Mouse (Mus musculus) embryonic facial prominence, embryonic 15.5 days (tissue): ENCODE results near the gene Clcn7. TPM values are rescaled to one million over a fixed set of nuclear protein-coding genes. Genes with fewer than 3 reads are reported as not detected.
A peak's percentile ranks its signal among the peaks of the same experiment; 100 is the strongest.

Experiments
- ATAC-seq: fragments of 200-750 bp; cut with Nextera tagmentation; 2 replicates; pipeline ENCODE4 v1.8.0; 2017; ENCODE audit warnings: low read depth, moderate TSS enrichment; ENCODE audit not compliant: insufficient number of reproducible peaks, low FRiP score, low TSS enrichment
- H3K27ac ChIP-seq: fragments of 300-500 bp; sonication (generic); replicated peaks from 2 replicates; pipeline ENCODE4 v1.5.1; 2015; ENCODE audit warnings: mild to moderate bottlenecking, inconsistent platforms
- H3K27me3 ChIP-seq: fragments of 300-500 bp; sonication (generic); 2 replicates; pipeline ENCODE4 v1.6.1; 2015; ENCODE audit warnings: inconsistent platforms
- H3K36me3 ChIP-seq: fragments of 300-500 bp; sonication (generic); 2 replicates; pipeline ENCODE4 v1.6.1; 2015; ENCODE audit warnings: mild to moderate bottlenecking, inconsistent platforms
- H3K4me1 ChIP-seq: fragments of 300-500 bp; sonication (generic); 2 replicates; pipeline ENCODE4 v1.6.1; 2015; ENCODE audit warnings: inconsistent platforms
- H3K4me2 ChIP-seq: fragments of 300-500 bp; sonication (generic); replicated peaks from 2 replicates; pipeline ENCODE4 v1.6.1; 2015; ENCODE audit warnings: mild to moderate bottlenecking, inconsistent platforms
- H3K4me3 ChIP-seq: fragments of 300-500 bp; sonication (generic); replicated peaks from 2 replicates; pipeline ENCODE4 v1.5.1; 2015; ENCODE audit warnings: mild to moderate bottlenecking, inconsistent platforms
- H3K9ac ChIP-seq: fragments of 300-500 bp; sonication (generic); 2 replicates; pipeline ENCODE4 v1.6.1; 2015; ENCODE audit warnings: inconsistent platforms
- H3K9me3 ChIP-seq: fragments of 300-500 bp; sonication (generic); replicated peaks from 2 replicates; pipeline ENCODE4 v1.6.1; 2016; ENCODE audit warnings: inconsistent platforms
- WGBS: fragments of 180-500 bp; shearing (Covaris S2); methylation state at CpG from one replicate; pipeline ENCODE4 v1.1.7; 2015; 5-methylcytosine and 5-hydroxymethylcytosine counted together
- polyA plus RNA-seq: library from polyadenylated mRNA; unstranded; fragments of >200 nt; fragmentation: Nextera tagmentation; extraction: Ambion mirVana; gene quantifications from 2 replicates; pipeline ENCODE4 v1.2.1, GENCODE M21; 2015

Clcn7 gene
- polyA plus RNA-seq, 1 experiment from 2014 or later: 27.3 TPM

- peak overlapping the region; percentile 97; the same call in 1 of the 2 replicates for H3K4me2 ChIP-seq
- H3K27ac ChIP-seq: no peak overlapping the region
- no peak overlapping the region for H3K9ac ChIP-seq
- no peaks in the 10 kb centered on the region for H3K9me3 ChIP-seq
- H3K36me3 ChIP-seq: 0 out of 2 replicates have a peak, but pooled peaks cover 4% of the 10 kb centered on the region
- ATAC-seq: no peak
- H3K27me3 ChIP-seq: 0 out of 2 replicates have a peak, but pooled peaks cover 7% of the 10 kb centered on the region
- H3K4me3 ChIP-seq: peak overlapping the region; percentile 89
- H3K4me1 ChIP-seq: peaks cover 21% of the 10 kb centered on the region
These were observed 50.0 kb downstream of the Clcn7 start for GRCm38 (mm10) chr17:25183232-25183631.

DNA sequence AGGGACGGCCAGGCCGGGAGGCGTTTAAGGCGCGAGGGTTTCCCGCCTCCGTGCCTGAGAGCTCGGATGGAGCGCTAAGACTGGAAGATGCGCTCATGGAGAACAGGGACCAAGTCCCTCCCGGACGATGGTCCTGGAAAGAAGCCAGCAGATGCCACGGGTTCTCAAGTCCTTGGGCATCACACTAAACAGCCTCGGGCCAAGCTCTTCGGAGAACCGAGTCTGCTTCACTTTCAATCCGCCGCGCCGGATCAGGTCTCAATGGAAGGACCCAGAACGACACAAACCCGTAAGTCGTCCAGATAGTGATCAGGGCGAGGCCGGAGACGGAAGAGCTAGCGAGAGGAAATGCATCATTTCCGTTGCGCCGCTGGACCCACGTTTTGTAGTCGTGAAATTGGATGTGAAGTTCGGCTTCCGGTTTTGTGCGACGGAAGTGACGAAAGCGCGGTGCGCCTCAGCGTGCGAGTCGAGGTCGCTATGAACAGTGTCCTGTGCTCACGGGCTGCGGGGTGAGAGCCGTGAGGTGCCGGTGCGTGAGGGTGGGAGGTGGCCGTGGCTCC lies 51.0 kb downstream of the Clcn7 start, which contains the start of gene BC003965:
BC003965 (plus strand) TSS at position 426 of the 563 bp plus-strand sequence.
- Histone ChIP-seq H3K4me2 (peak within 1 kb of the TSS; percentile 97), H3K27me3 (0 out of 2 replicates have a peak, but pooled peaks cover 7% of the 10 kb centered on the region), H3K27ac (peak within 1 kb of the TSS; percentile 95), H3K4me1 (peaks cover 24% of the 10 kb centered on the region), H3K9ac (peak within 1 kb of the TSS; percentile 88), H3K4me3 (peak within 1 kb of the TSS; percentile 89), H3K9me3 (no peaks in the 10 kb centered on the region), H3K36me3 (0 out of 2 replicates have a peak, but pooled peaks cover 4% of the 10 kb centered on the region)
- WGBS: under 1% methylated on average over 50 of the region's 50 CpGs
- peak; percentile 85 for ATAC-seq

GRCm38 (mm10) chr17:25184961-25185360 lies 51.8 kb downstream of the Clcn7 start:
- H3K4me1 ChIP-seq: peaks cover 32% of the 10 kb centered on the region
- H3K27me3 ChIP-seq: 0 out of 2 replicates have a peak, but pooled peaks cover 7% of the 10 kb centered on the region
- H3K27ac ChIP-seq: peak overlapping the region; percentile 95
- H3K36me3 ChIP-seq: 0 out of 2 replicates have a peak, but pooled peaks cover 4% of the 10 kb centered on the region
- WGBS: 6% methylated on average over 17 of the region's 17 CpGs
- peak overlapping the region; percentile 88 for H3K9ac ChIP-seq
- H3K9me3 ChIP-seq: no peaks in the 10 kb centered on the region
- no peak for ATAC-seq
- peak overlapping the region; percentile 97 for H3K4me2 ChIP-seq
- peak overlapping the region; percentile 89 for H3K4me3 ChIP-seq

DNA sequence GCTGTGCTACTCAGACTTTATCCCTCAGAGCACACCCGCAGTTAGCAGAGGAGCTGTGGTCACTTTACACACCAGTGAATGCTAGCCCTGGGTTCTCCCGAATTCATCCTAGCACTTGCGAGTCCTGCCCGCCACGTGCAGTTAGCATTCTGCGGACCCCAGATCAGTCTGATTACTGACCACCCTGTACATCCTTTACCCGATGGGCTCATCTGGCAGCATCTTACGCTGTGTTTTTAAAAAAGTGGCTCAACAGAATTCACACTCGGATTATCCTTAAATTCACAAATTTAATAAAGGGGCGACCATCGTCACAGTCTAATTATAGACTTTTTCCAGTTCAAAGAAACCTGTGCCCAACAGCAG lies 54.6 kb downstream of the Clcn7 start:
- Histone ChIP-seq H3K9ac (peak overlapping the region; percentile 78), H3K27me3 (no peaks in the 10 kb centered on the region), H3K4me3 (peak overlapping the region; percentile 88), H3K9me3 (no peaks in the 10 kb centered on the region), H3K27ac (peak overlapping the region; percentile 90), H3K4me1 (peaks cover 38% of the 10 kb centered on the region), H3K4me2 (peak overlapping the region; percentile 85), H3K36me3 (peaks cover 22% of the 10 kb centered on the region)
- ATAC-seq: no peak
- 3% methylated on average over 11 of the region's 11 CpGs for WGBS

DNA sequence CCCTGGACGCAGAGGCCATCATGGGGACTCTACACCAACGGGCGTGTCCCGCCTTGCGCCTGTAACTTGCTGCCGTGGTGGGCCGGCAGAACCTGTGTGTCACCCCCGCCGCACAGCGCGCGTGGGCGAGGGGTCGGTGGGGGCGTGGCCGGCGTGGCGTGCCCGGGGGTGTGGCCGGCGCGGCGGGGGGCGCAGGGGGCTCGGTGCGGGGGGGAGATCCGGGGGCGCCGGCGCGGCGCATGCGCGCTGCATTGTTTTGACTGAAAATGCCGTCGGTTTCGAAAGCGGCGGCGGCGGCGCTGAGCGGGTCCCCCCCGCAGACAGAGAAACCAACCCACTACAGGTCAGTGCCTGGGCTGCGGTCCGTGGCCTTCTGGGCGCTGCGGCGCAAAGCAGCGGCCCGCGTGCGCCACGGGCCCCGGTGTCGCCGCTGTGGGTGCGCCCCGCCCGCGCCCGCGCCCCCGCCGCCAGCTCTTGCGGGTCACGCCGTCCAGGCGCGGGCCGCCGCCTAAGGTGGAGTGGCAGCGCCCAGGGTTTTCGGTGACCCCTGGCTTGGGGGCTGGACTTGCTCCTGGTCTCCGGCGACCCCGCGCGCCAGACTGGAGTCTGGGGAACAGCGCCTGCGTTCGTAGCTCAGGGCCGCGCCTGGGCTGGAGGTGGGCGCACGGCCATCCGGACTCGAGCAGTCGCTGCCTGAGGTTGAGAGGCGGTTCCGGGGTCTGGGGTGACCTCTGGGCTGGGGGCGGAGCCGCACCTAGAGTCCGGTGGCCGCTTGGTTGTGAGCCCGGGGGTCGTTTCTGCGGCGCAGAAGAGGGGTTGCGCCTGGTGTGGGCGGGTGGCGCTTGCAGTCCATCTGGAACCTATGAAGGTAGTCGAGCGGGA lies 55.2 kb downstream of the Clcn7 start, which contains the start of gene Unkl:
Unkl (plus strand) TSS at position 248 of the 882 bp plus-strand sequence.
- peak; percentile 47; the same call in 1 of the 2 replicates for ATAC-seq
- peak within 1 kb of the TSS; percentile 88 for H3K4me3 ChIP-seq
- H3K9ac ChIP-seq: peak within 1 kb of the TSS; percentile 78
- H3K27ac ChIP-seq: peak within 1 kb of the TSS; percentile 90
- H3K9me3 ChIP-seq: no peaks in the 10 kb centered on the region
- WGBS: under 1% methylated on average over 90 of the region's 104 CpGs
- peak within 1 kb of the TSS; percentile 85 for H3K4me2 ChIP-seq
- no peaks in the 10 kb centered on the region for H3K27me3 ChIP-seq
- H3K4me1 ChIP-seq: peaks cover 36% of the 10 kb centered on the region
- peaks cover 26% of the 10 kb centered on the region for H3K36me3 ChIP-seq

GRCm38 (mm10) chr17:25189091-25189490 lies 55.9 kb downstream of the Clcn7 start:
- peak overlapping the region; percentile 88 for H3K4me3 ChIP-seq
- H3K4me2 ChIP-seq: peak overlapping the region; percentile 85
- H3K27ac ChIP-seq: no peak overlapping the region
- WGBS: 0% methylated on average over 16 of the region's 16 CpGs
- H3K27me3 ChIP-seq: no peaks in the 10 kb centered on the region
- ATAC-seq: no peak
- peaks cover 33% of the 10 kb centered on the region for H3K36me3 ChIP-seq
- peaks cover 31% of the 10 kb centered on the region for H3K4me1 ChIP-seq
- H3K9ac ChIP-seq: peak overlapping the region; percentile 78
- no peaks in the 10 kb centered on the region for H3K9me3 ChIP-seq

- 87% methylated on average over 4 of the region's 4 CpGs for WGBS
- Histone ChIP-seq H3K27ac (no peak overlapping the region), H3K4me1 (no peaks in the 10 kb centered on the region), H3K9ac (no peak overlapping the region), H3K4me2 (no peak overlapping the region), H3K27me3 (no peaks in the 10 kb centered on the region), H3K36me3 (peaks cover 78% of the 10 kb centered on the region), H3K9me3 (no peaks in the 10 kb centered on the region), H3K4me3 (no peak overlapping the region)
- no peak for ATAC-seq
These were observed 69.2 kb downstream of the Clcn7 start for GRCm38 (mm10) chr17:25202401-25202800.

- Histone ChIP-seq H3K27ac (no peak overlapping the region), H3K4me3 (no peak overlapping the region), H3K9ac (no peak overlapping the region), H3K9me3 (no peaks in the 10 kb centered on the region), H3K4me2 (no peak overlapping the region), H3K36me3 (peaks cover 88% of the 10 kb centered on the region), H3K4me1 (no peaks in the 10 kb centered on the region), H3K27me3 (no peaks in the 10 kb centered on the region)
- 85% methylated on average over 4 of the region's 4 CpGs for WGBS
- no peak for ATAC-seq
These were observed 76.8 kb downstream of the Clcn7 start for GRCm38 (mm10) chr17:25210006-25210405.

DNA sequence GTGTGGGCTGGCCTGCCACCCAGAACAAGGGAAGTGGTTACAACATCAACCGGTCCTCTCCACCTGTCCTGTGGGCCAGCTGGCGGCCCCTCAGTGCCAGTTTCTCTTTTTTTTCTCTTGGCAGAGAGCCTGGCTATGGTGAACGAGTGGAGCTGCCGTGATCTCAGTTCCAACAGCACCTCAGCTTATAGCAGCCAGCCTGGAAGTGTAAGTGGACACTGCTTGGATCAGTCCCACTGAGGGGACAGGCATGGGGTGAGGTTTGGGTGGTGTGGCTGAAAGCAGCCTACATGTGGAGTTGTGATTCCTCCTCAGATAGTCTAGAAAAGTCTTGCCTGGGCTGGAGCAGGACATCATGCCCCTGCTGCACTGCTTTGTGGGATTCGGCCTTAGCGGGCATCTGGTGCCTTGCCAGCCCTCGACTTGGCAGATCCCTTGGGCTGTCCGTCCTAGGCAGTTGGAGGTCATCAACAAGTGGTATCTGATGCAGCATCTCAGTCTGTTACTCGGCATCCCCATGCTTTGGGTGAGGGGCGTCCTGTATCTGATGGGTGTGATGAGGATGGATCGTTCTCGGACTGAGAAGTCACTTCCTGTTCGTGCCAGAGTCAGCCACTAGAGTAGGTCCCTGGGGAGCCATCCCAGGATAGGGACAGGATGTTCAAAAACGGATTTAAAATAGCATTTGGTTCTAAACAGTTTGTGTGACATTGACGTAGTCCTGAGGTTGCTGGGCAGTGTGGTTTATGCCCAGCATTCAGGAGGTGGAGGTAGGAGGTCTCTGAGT lies 77.7 kb downstream of the Clcn7 start:
- Histone ChIP-seq H3K27ac (no peak overlapping the region), H3K36me3 (peaks cover 88% of the 10 kb centered on the region), H3K4me2 (no peak overlapping the region), H3K9ac (no peak overlapping the region), H3K27me3 (no peaks in the 10 kb centered on the region), H3K4me3 (no peak overlapping the region), H3K4me1 (no peaks in the 10 kb centered on the region), H3K9me3 (no peaks in the 10 kb centered on the region)
- 83% methylated on average over 15 of the region's 15 CpGs for WGBS
- ATAC-seq: no peak

DNA sequence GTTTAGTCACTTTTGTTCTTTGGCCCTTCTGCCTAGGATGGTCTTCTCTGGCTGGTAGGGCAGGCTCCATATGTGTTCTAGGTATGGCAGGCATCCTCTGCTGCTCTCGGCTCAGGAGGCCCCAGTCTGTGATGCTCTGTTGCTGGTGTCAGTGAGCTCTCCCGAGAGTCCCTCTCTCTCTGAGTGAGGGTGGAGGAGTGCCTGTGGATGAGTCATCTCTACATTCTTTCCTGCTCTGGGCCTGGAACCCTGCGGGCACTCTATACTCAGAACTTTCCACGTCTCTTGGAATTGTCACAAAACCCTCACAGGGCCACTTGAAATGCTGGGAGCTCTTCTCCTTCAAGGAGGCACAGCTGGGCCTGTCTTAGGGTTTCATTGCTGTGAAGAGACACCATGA lies 78.5 kb downstream of the Clcn7 start:
- peaks cover 90% of the 10 kb centered on the region for H3K36me3 ChIP-seq
- 86% methylated on average over 4 of the region's 4 CpGs for WGBS
- no peak for ATAC-seq
- no peak overlapping the region for H3K4me2 ChIP-seq
- no peaks in the 10 kb centered on the region for H3K27me3 ChIP-seq
- H3K27ac ChIP-seq: no peak overlapping the region
- H3K9me3 ChIP-seq: no peaks in the 10 kb centered on the region
- H3K9ac ChIP-seq: no peak overlapping the region
- H3K4me3 ChIP-seq: no peak overlapping the region
- H3K4me1 ChIP-seq: no peaks in the 10 kb centered on the region
